31 mouse cellular contexts compared by ENCODE assay signal in the genomic region with DNA sequence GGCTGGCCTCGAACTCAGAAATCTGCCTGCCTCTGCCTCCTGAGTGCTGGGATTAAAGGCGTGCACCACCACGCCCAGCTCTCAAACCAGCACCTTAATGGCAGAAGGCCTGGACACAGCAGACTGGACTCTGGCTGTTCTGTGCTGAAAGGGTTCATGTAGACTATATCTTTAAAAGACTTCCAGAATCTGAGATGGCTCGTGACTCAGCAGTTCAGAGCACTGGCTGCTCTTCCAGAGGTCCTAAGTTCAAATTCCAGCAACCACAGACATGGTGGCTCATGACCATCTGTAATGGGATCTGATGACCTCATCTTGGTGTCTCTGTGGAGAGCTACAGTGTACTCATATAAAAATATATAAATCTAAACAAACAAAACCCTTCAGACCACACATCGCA. TPM values are rescaled to one million over a fixed set of nuclear protein-coding genes. Genes with fewer than 3 reads are reported as not detected.
DNase-seq lines count a peak whose midpoint lies in the region; ATAC-seq and TF ChIP-seq lines count a peak whose summit lies in the region.
"Had no signal": no experiment of that assay in that cellular context is flagged by ENCODE, and none has a peak within 500 bp of the region (broad histone marks: within the 10 kb centered on the region; RNA-seq: fewer than 3 reads in every experiment).

No protein-coding gene starts in this region.

- no peak for TF ChIP-seq CTCF in intestine, postnatal 0 days (IDR thresholded peaks at IDR 0.05; ENCODE audit: low read depth)
- no peak for TF ChIP-seq CTCF in liver, adult 2 months (IDR thresholded peaks at IDR 0.05; ENCODE audit: low read depth, low read length)
- TF ChIP-seq CTCF in Patski (IDR thresholded peaks at IDR 0.05), result no peak

- H3K4me3 ChIP-seq in intestine, postnatal 0 days (ENCODE audit: low read depth, low read length), result no peak overlapping the region
- no peak overlapping the region for H3K4me3 ChIP-seq in intestine, embryonic 16.5 days (ENCODE audit: low read length)
- no peak overlapping the region for H3K4me3 ChIP-seq in liver, adult 2 months (ENCODE audit: insufficient read depth, low read depth, low read length)
- H3K4me3 ChIP-seq in liver, embryonic 11.5 days (ENCODE audit: low read depth, low read length), result no peak overlapping the region
- H3K4me3 ChIP-seq: heart, embryonic 13.5 days; hindbrain, embryonic 15.5 days; lung, embryonic 15.5 days; megakaryocyte, embryonic 14.5 days; midbrain, embryonic 12.5 days; neural tube, embryonic 15.5 days had no signal

- H3K9me3 ChIP-seq in intestine, postnatal 0 days (ENCODE audit: control insufficient read depth), result no peaks in the 10 kb centered on the region
- H3K9me3 ChIP-seq in intestine, embryonic 16.5 days (ENCODE audit: control insufficient read depth, low read length), result no peaks in the 10 kb centered on the region
- no peaks in the 10 kb centered on the region for H3K9me3 ChIP-seq in liver, embryonic 11.5 days (ENCODE audit: control insufficient read depth, low read length)
- H3K9me3 ChIP-seq: heart, embryonic 13.5 days; hindbrain, embryonic 15.5 days; lung, embryonic 15.5 days; megakaryocyte, embryonic 14.5 days; midbrain, embryonic 12.5 days; neural tube, embryonic 15.5 days had no signal

- no peaks in the 10 kb centered on the region for H3K27me3 ChIP-seq in intestine, postnatal 0 days (replicated peaks; ENCODE audit: control insufficient read depth, insufficient read depth, low read length)
- H3K27me3 ChIP-seq in intestine, embryonic 16.5 days (replicated peaks; ENCODE audit: control insufficient read depth, insufficient read depth, low read length), result no peaks in the 10 kb centered on the region
- no peaks in the 10 kb centered on the region for H3K27me3 ChIP-seq in liver, adult 2 months (ENCODE audit: control insufficient read depth, insufficient read depth, low read length)
- H3K27me3 ChIP-seq in liver, embryonic 11.5 days (replicated peaks; ENCODE audit: control insufficient read depth, insufficient read depth, low read length), result no peaks in the 10 kb centered on the region
- no peaks in the 10 kb centered on the region for H3K27me3 ChIP-seq in Patski
- H3K27me3 ChIP-seq: CH12.LX; heart, embryonic 13.5 days; hindbrain, embryonic 15.5 days; lung, embryonic 15.5 days; megakaryocyte, embryonic 14.5 days; midbrain, embryonic 12.5 days; neural tube, embryonic 15.5 days had no signal

- ATAC-seq in intestine, postnatal 0 days, result peak; percentile 60
- no peak for ATAC-seq in intestine, embryonic 16.5 days
- no peak for ATAC-seq in liver, embryonic 11.5 days (replicated peaks; ENCODE audit: low FRiP score)
- ATAC-seq in Patski, result peak; percentile 65
- ATAC-seq: activated CD4-positive, CD25-positive, alpha-beta regulatory T cell, adult 4 months; forebrain, embryonic 14.5 days; inflammation-experienced regulatory T-cells, adult 6 months had no signal

- no peak overlapping the region for H3K4me2 ChIP-seq in intestine, postnatal 0 days (replicated peaks; ENCODE audit: low read depth)
- no peak overlapping the region for H3K4me2 ChIP-seq in intestine, embryonic 16.5 days (ENCODE audit: low read depth, low read length)
- H3K4me2 ChIP-seq in liver, embryonic 11.5 days, result no peak overlapping the region
- H3K4me2 ChIP-seq: heart, embryonic 13.5 days; hindbrain, embryonic 15.5 days; lung, embryonic 15.5 days; midbrain, embryonic 12.5 days; neural tube, embryonic 15.5 days had no signal

- in situ Hi-C loops in Patski (cut with MboI; ENCODE audit: low pct_unique_long_range_greater_than_20kb), result no loop called here

- TF ChIP-seq POLR2A in liver, adult 2 months (IDR thresholded peaks at IDR 0.05; ENCODE audit: extremely low read depth, insufficient read depth, low read length), result no peak

- peaks cover 12% of the 10 kb centered on the region; the same call in 1 of the 2 replicates for H3K79me2 ChIP-seq in liver, adult 2 months (ENCODE audit: control insufficient read depth, insufficient read depth, low read length)

- POLR2A ChIA-PET in Patski (lab: Charles Lee), result interaction anchor here (1.0 to 11.3 kb wide), 2 partner anchors 10 to 98 kb away, joined by 4 to 91 read pairs; partner anchors contain the start of gene Agbl5

- H3K36me3 ChIP-seq in intestine, postnatal 0 days (ENCODE audit: control insufficient read depth, insufficient read depth), result peaks cover 25% of the 10 kb centered on the region
- peaks cover 10% of the 10 kb centered on the region; the same call in 1 of the 2 replicates for H3K36me3 ChIP-seq in intestine, embryonic 16.5 days (ENCODE audit: control insufficient read depth, insufficient read depth, low read length)
- peaks cover 14% of the 10 kb centered on the region; the same call in 1 of the 2 replicates for H3K36me3 ChIP-seq in liver, adult 2 months (ENCODE audit: control insufficient read depth, insufficient read depth, low read length)
- peaks cover 33% of the 10 kb centered on the region for H3K36me3 ChIP-seq in liver, embryonic 11.5 days (ENCODE audit: control insufficient read depth, insufficient read depth, low read length)

- H3K27ac ChIP-seq in intestine, postnatal 0 days (ENCODE audit: low read depth, low read length), result no peak overlapping the region
- H3K27ac ChIP-seq in intestine, embryonic 16.5 days (ENCODE audit: low read length), result no peak overlapping the region
- H3K27ac ChIP-seq in liver, adult 2 months (replicated peaks; ENCODE audit: insufficient read depth, low read depth, low read length), result peak overlapping the region; percentile 43; the same call in 1 of the 2 replicates
- H3K27ac ChIP-seq in liver, embryonic 11.5 days (ENCODE audit: low read depth, low read length), result no peak overlapping the region
- H3K27ac ChIP-seq: heart, embryonic 13.5 days; hindbrain, embryonic 15.5 days; midbrain, embryonic 12.5 days; neural tube, embryonic 15.5 days; stomach, postnatal 0 days had no signal

- DNase-seq in liver, adult 2 months (ENCODE audit: extremely low read depth, low read depth, low spot score), result peak; percentile 72
- DNase-seq in liver, embryonic 11.5 days (ENCODE audit: low spot score), result no peak
- no peak for DNase-seq in Patski (ENCODE audit: low read depth, low spot score)
- peak; percentile 64 for DNase-seq in yolk sac, embryonic 10.5 days (ENCODE audit: low spot score)
- DNase-seq in ovary, postnatal 10 days (ENCODE audit: low spot score), result no peak
- DNase-seq in ovary, postnatal 14 days (ENCODE audit: low spot score), result no peak
- DNase-seq: adrenal gland, adult 8-10 months; B cell, adult 2 months; cerebellum, adult 8-10 months; cerebellum, postnatal 25 days; gastrocnemius, postnatal 36 days; heart, postnatal 10 days; kidney, postnatal 14 days; liver; lung, postnatal 4 days; right cerebral cortex, adult 18-20 months; thymus, adult 18-20 months; thymus, postnatal 25 days had no signal

- CTCF ChIA-PET in Patski (lab: Charles Lee), result interaction anchor here (4.4 kb wide), 1 partner anchor 12 kb away, joined by 17 read pairs; the partner anchor contains the start of gene Agbl5

- no peak overlapping the region for H3K9ac ChIP-seq in intestine, postnatal 0 days (ENCODE audit: low read depth, low read length)
- H3K9ac ChIP-seq in intestine, embryonic 16.5 days (ENCODE audit: low read depth, low read length), result no peak overlapping the region
- H3K9ac ChIP-seq in liver, adult 2 months (ENCODE audit: low read depth, low read length), result no peak overlapping the region
- no peak overlapping the region for H3K9ac ChIP-seq in liver, embryonic 11.5 days (ENCODE audit: low read depth, low read length)
- H3K9ac ChIP-seq: heart, embryonic 13.5 days; hindbrain, embryonic 15.5 days; lung, embryonic 15.5 days; midbrain, embryonic 12.5 days; neural tube, embryonic 15.5 days had no signal

- 81% methylated on average over 5 of the region's 5 CpGs for WGBS in intestine, postnatal 0 days
- 82% methylated on average over 5 of the region's 5 CpGs for WGBS in intestine, embryonic 16.5 days
- WGBS in liver, adult 2 months, result 75% methylated on average over 5 of the region's 5 CpGs
- WGBS in liver, embryonic 11.5 days, result 86% methylated on average over 5 of the region's 5 CpGs

- H3K4me1 ChIP-seq in intestine, postnatal 0 days (replicated peaks; ENCODE audit: control insufficient read depth, insufficient read depth, low read length), result no peaks in the 10 kb centered on the region; the same call in none of the 2 replicates
- H3K4me1 ChIP-seq in intestine, embryonic 16.5 days (ENCODE audit: control insufficient read depth, insufficient read depth, low read length), result peaks cover 16% of the 10 kb centered on the region
- H3K4me1 ChIP-seq in liver, adult 2 months (ENCODE audit: control insufficient read depth, insufficient read depth, low read length), result peaks cover 7% of the 10 kb centered on the region; the same call in 1 of the 2 replicates
- peaks cover 6% of the 10 kb centered on the region for H3K4me1 ChIP-seq in liver, embryonic 11.5 days (replicated peaks; ENCODE audit: control insufficient read depth, insufficient read depth, low read length)

RNA-seq across cellular contexts. Expression of gene Ost4, which starts 5.7 kb away (rescaled TPM):
- polyA plus RNA-seq in intestine, postnatal 0 days (2015; fragmentation: Nextera tagmentation; extraction: Ambion mirVana), result 458 and 495 TPM in 2 replicates
- polyA plus RNA-seq in intestine, embryonic 16.5 days (2015; fragmentation: Nextera tagmentation; extraction: Ambion mirVana), result 459 and 477 TPM in 2 replicates
- 76.2 and 88.6 TPM in 2 replicates for total RNA-seq in liver, adult 2 months (2014; rRNA removed)
- polyA plus RNA-seq in liver, adult 2 months (2012; rRNA removed), result 167 and 196 TPM in 2 replicates
- polyA plus RNA-seq in liver, embryonic 11.5 days (2014; fragmentation: Nextera tagmentation; extraction: Ambion mirVana), result 467 and 501 TPM in 2 replicates
- 262 TPM for polyA plus RNA-seq in Patski (2021)

RNA-seq across cellular contexts. Expression of gene Emilin1, which starts 11.3 kb away (rescaled TPM):
- polyA plus RNA-seq in intestine, postnatal 0 days (2015; fragmentation: Nextera tagmentation; extraction: Ambion mirVana), result 63.2 and 63.7 TPM in 2 replicates
- 173 and 177 TPM in 2 replicates for polyA plus RNA-seq in intestine, embryonic 16.5 days (2015; fragmentation: Nextera tagmentation; extraction: Ambion mirVana)
- 17.6 and 17.8 TPM in 2 replicates for total RNA-seq in liver, adult 2 months (2014; rRNA removed)
- polyA plus RNA-seq in liver, adult 2 months (2012; rRNA removed), result 27.8 and 31.5 TPM in 2 replicates
- 89.5 and 95.1 TPM in 2 replicates for polyA plus RNA-seq in liver, embryonic 11.5 days (2014; fragmentation: Nextera tagmentation; extraction: Ambion mirVana)
- polyA plus RNA-seq in Patski (2021), result 0.30 TPM

RNA-seq across cellular contexts. Expression of gene Agbl5, which starts 13.4 kb away (rescaled TPM):
- 5.5 and 6.5 TPM in 2 replicates for polyA plus RNA-seq in intestine, postnatal 0 days (2015; fragmentation: Nextera tagmentation; extraction: Ambion mirVana)
- polyA plus RNA-seq in intestine, embryonic 16.5 days (2015; fragmentation: Nextera tagmentation; extraction: Ambion mirVana), result 13.9 and 16.3 TPM in 2 replicates
- total RNA-seq in liver, adult 2 months (2014; rRNA removed), result 2.7 and 4.6 TPM in 2 replicates
- 4.3 and 7.5 TPM in 2 replicates for polyA plus RNA-seq in liver, adult 2 months (2012; rRNA removed)
- polyA plus RNA-seq in liver, embryonic 11.5 days (2014; fragmentation: Nextera tagmentation; extraction: Ambion mirVana), result 12.4 and 14.4 TPM in 2 replicates
- polyA plus RNA-seq in Patski (2021), result 34.9 TPM

RNA-seq across cellular contexts. Expression of gene Khk, which starts 19.4 kb away (rescaled TPM):
- polyA plus RNA-seq in intestine, postnatal 0 days (2015; fragmentation: Nextera tagmentation; extraction: Ambion mirVana), result 89.6 and 97.9 TPM in 2 replicates
- polyA plus RNA-seq in intestine, embryonic 16.5 days (2015; fragmentation: Nextera tagmentation; extraction: Ambion mirVana), result 26.9 and 32.5 TPM in 2 replicates
- 288 and 405 TPM in 2 replicates for total RNA-seq in liver, adult 2 months (2014; rRNA removed)
- 650 and 735 TPM in 2 replicates for polyA plus RNA-seq in liver, adult 2 months (2012; rRNA removed)
- polyA plus RNA-seq in liver, embryonic 11.5 days (2014; fragmentation: Nextera tagmentation; extraction: Ambion mirVana), result 58.6 and 60.2 TPM in 2 replicates
- polyA plus RNA-seq in Patski (2021), result 45.3 TPM

RNA-seq across cellular contexts. Expression of gene Tmem214, which starts 34.0 kb away (rescaled TPM):
- 46.1 and 47.6 TPM in 2 replicates for polyA plus RNA-seq in intestine, postnatal 0 days (2015; fragmentation: Nextera tagmentation; extraction: Ambion mirVana)
- 76.5 and 81.0 TPM in 2 replicates for polyA plus RNA-seq in intestine, embryonic 16.5 days (2015; fragmentation: Nextera tagmentation; extraction: Ambion mirVana)
- 27.9 and 35.1 TPM in 2 replicates for total RNA-seq in liver, adult 2 months (2014; rRNA removed)
- 62.4 and 89.2 TPM in 2 replicates for polyA plus RNA-seq in liver, adult 2 months (2012; rRNA removed)
- polyA plus RNA-seq in liver, embryonic 11.5 days (2014; fragmentation: Nextera tagmentation; extraction: Ambion mirVana), result 66.5 and 67.2 TPM in 2 replicates
- polyA plus RNA-seq in Patski (2021), result 82.6 TPM

Comparison
In these comparisons a context has a peak if more than half of its experiments do, and no peak if none do; other contexts are left out.
1. ATAC-seq: peak in intestine, postnatal 0 days (single experiment) and Patski (single experiment); none in intestine, embryonic 16.5 days (single experiment) and liver, embryonic 11.5 days (single experiment).
2. DNase-seq: peak in liver, adult 2 months (single experiment) and yolk sac, embryonic 10.5 days (single experiment); none in liver, embryonic 11.5 days (single experiment), Patski (single experiment), ovary, postnatal 10 days (single experiment) and ovary, postnatal 14 days (single experiment).
3. RNA of gene Emilin1, which starts 11.3 kb away (polyA plus RNA-seq): 173 to 177 TPM in intestine, embryonic 16.5 days, 89.5 to 95.1 TPM in liver, embryonic 11.5 days, 63.2 to 63.7 TPM in intestine, postnatal 0 days and 27.8 to 31.5 TPM in liver, adult 2 months; 0.30 TPM in Patski (single experiment); every median in the first group is over 10 times any median in the second.